Mouse (Mus musculus): ENCODE data around the gene Srrd.

DNA sequence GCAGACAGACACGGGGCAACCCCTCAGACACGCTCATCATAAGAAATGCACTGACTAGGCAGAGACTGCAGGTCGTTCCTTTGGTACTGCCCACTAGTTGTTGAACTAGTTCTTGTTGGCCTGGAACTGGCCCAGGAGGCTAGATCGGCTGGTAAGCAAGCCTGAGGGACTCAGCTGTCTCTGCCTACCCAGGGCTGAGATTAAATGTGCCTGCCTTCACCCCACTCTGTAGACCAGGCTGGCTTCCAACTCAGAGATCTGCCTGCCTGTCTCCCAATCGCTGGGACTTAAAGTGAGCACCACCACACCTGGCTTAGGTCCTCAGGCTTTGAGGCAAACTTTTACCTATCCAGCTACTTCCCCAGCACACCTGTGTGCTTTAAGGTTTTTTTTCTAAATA lies 22.5 kb downstream of the Srrd start:
- TF ChIP-seq CTCF (IDR thresholded peaks at IDR 0.05; ENCODE audit: low read depth, low read length) = no peak
- no peak for TF ChIP-seq TAL1 (conservative IDR thresholded peaks at IDR 0.05; ENCODE audit: low read depth, low read length)
- no peak for TF ChIP-seq GATA1 (IDR thresholded peaks at IDR 0.05; ENCODE audit: borderline replicate concordance, low read length)
- TF ChIP-seq POLR2AphosphoS5 (IDR thresholded peaks at IDR 0.05; ENCODE audit: insufficient replicate concordance, low read depth, low read length) = no peak
